Mouse (Mus musculus) gastrocnemius, postnatal 14 days (tissue): ENCODE measurements at regions not wholly inside any gene's neighbourhood (a gene's known extent, or its start where the extent isn't known, plus 50 kb on each side); places are given as distances from the start of the nearest gene placed in this dataset.

Experiments used
- DNase-seq: peaks from one replicate; pipeline ENCODE4 v3.0.0; 2021; ENCODE audit warnings: mixed read lengths
- intact Hi-C: fragments of 180-260 bp; cut with DNase I; formaldehyde crosslinking; loops from one replicate; pipeline ENCODE4 v1.15.1; 2025; ENCODE audit warnings: low total_unique reads

DNA sequence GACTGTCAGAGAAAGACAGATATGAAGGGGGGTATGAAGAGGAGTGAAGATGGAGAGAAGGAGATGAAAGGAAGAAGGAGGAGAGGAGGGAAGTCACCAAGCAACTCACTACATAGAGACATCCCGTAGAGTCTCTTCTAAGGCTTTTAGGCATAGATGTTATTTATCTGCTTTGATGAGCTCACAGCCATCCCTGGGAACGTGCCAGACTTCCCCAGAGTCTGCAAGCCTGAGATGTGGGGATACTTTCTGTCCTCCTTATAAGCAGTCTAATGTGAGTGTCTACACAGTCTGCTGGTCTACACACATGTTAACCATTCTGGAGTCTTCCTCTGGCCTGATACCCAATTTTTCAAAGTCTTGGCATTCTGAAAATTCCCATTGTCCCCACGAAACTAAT, 166.0 kb upstream of the Tox3 start:
- no peak for DNase-seq
- intact Hi-C loops: no loop called here

DNA sequence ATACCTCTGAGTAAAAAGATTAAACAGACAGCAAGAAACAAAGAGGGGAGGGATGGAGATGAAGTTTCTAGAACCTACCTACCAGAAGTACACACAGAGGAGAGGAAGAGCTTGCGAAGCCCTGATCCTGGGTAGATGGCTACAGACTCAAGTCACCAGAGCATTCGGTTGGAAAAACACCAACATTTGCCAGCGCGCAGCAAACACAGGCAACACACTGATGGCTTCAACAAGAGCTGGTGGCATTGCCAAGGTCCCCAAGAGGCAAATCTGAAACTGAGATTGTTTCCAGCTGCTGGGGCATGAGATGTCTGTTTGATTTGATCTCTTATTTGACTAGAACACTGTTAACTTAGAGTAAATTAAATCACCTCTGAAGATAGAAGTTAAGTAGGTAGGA, 165.5 kb upstream of the Tox3 start:
- DNase-seq: no peak
- intact Hi-C loops: no loop called here

DNA sequence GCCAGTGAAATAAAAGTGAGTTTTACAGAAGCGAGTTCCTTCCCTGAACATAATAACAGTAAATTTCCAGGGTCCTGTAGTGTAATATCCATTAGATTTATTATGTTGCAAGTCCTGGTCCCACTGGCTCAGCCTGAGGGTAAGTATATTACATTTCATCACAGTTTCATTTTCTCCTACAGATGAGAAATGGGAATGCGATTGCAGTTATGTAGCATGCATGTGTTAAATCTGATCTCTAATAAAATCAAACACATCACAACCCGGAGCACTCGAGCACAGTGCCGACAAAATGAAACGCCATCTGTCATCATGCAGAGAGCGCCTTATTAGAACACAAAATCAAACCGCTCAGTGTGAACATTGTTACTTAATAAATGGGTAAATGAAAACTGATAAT, 165.0 kb upstream of the Tox3 start:
- intact Hi-C loops: no loop called here

GRCm38 (mm10) chr8:90512594-90512993, 164.5 kb upstream of the Tox3 start:
- intact Hi-C loops: no loop called here
- DNase-seq: no peak

More for the DNA sequence above, 165.0 kb upstream of the Tox3 start:
- DNase-seq: no peak

DNA sequence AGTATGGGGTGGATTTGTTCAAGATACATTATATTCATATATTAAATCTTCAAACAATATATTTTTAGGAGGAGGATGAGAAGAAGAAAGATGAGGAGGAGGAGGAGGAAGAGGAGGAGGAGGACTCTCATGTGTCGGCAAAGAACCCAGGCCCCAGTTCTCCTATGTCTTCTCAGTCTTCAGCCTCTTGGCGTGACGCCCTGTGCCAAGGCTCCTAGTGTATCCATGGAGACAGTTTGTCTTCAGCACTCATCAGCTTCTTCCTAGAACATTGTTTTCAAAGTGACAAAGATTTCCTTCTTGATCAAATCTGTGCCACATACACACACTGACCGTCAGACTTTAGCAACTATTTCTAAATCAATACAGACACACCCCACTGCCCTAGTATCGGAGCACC, 156.4 kb upstream of the Tox3 start:
- intact Hi-C loops: no loop called here
- no peak for DNase-seq

- no peak for DNase-seq
- intact Hi-C loops: no loop called here
Measured at GRCm38 (mm10) chr8:90503306-90503705, 155.2 kb upstream of the Tox3 start.

DNA sequence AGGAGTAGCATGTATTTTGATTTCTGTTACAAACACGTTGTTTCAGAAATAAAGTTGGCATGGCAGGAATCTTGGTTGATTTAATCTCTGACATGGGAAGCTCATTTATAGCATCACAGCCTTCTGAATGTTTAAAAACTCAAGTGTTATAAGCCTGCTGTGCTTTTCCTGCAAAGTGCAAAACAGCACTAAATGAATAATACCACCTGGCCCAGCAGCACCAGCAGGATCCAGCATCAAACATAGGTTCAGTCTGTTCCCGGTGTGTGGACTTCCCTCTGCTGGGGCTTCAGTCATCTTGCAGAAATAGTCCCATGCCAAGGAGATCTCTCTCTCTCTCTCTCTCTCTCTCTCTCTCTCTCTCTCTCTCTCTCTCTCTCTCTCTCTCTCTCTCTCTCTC, 154.7 kb upstream of the Tox3 start:
- intact Hi-C loops: no loop called here

GRCm38 (mm10) chr8:90499315-90499714, 151.2 kb upstream of the Tox3 start:
- intact Hi-C loops: no loop called here
- no peak for DNase-seq

More for the DNA sequence above, 154.7 kb upstream of the Tox3 start:
- no peak for DNase-seq

DNA sequence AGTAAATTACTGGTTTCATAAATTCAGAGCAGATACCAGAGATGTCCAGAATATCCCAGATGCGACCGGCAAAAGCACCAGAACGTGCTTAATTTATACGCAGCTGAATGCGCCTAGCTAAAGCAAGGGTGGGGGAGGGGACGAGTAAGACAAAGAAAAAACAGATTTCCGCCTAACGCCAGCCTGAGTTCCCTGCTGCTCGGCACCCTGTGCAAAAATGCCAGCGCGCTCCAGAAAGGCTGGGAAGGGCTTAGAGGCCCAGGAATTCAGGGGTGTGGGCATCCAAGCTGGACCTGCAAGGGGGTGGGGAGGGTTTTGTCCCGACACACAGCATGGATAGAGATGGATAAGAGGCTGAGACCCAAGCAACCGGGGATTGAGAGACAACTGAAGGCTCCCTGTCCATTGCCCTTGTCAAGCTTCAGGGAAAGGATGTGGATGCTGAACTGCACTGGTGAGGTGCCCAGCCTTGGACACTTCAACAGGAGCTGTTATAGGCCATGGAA, 148.6 kb upstream of the Tox3 start:
- intact Hi-C loops: no loop called here
- no peak for DNase-seq

DNA sequence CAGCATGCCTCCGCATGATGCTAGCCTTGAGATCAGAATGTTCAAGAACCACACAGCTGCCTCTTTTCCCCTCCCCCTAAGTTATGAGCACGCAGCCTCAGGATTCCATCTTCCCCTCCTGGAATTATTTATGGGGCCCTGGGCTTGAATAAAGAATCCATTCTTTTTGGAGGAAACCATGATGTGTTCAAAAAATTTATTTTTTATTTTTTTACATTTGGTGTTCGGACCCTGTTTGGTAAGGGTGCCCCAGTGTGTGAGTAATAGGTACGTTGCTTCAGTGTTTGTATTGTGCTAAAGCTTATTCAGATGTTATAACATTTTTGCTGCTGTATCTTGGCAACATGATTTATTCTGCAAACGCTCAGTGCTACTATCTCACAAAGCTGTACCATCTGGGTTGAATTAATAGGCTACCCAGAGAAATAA, 147.8 kb upstream of the Tox3 start:
- no peak for DNase-seq
- intact Hi-C loops: no loop called here

GRCm38 (mm10) chr8:90492521-90493225, 144.5 kb upstream of the Tox3 start:
- intact Hi-C loops: no loop called here
- no peak for DNase-seq

DNA sequence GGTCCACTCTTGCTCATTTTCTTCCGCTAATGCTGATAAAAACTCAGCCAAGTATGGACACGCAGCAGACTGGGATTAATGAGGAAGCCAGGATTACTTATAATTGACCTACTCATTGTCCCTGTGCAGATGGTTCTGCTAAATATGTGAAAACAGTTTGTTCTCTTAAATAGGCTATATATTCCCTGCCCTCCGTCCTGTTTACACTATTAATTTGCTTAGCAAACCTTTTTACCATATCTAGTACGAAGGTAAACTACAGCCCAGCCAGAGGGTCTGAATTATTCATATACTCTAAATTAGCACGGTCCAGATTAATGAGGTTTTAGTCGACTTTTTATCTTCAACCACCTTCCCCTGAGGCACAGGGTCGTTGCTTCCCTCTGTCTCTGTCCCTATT, 143.5 kb upstream of the Tox3 start:
- no peak for DNase-seq
- intact Hi-C loops: no loop called here

- intact Hi-C loops: no loop called here
- no peak for DNase-seq
Measured at GRCm38 (mm10) chr8:90490734-90491441, 142.7 kb upstream of the Tox3 start.

- DNase-seq: no peak
- intact Hi-C loops: no loop called here
Measured at GRCm38 (mm10) chr8:90486556-90486955, 138.4 kb upstream of the Tox3 start.

DNA sequence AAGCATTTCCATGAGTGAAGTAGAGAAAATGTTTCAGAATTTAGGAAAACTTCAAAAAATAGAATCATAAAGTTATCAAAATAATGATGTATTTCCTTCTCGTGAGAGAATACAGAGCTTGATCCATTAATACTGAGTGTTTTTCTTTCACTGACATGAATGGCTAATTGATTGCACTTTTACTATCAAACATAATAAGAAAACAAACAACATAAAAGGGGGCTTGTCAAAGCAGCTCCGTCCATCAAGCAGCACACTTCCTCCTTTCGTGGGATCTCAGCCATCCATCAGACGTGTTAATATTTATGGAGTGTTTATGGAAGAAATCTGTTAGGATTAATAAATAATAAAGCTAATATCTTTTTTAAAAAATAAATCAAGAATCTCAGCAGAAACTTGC, 130.0 kb upstream of the Tox3 start:
- DNase-seq: no peak
- intact Hi-C loops: no loop called here

- intact Hi-C loops: no loop called here
Measured at GRCm38 (mm10) chr8:90474066-90474465, 125.9 kb upstream of the Tox3 start.

DNA sequence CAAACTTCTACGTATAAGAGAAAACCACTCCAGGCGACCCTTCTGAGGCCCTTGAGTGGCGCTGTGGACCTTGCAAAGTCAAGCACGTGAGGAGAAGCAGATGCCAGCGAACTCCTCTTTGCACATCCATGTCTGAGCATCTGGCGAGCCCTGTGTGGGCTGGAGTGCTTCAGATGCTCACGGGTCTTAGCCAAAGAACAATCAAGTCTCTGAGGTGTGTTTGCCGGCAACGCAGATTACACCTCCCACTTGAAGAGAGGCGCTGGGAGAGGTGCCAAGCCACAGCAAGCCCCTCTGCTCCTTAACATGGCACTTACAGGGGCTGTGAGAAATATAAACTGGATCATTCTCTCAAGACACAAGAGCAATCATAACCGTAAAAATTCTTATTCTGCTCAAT, 122.7 kb upstream of the Tox3 start:
- no peak for DNase-seq
- intact Hi-C loops: no loop called here

More at GRCm38 (mm10) chr8:90474066-90474465, 125.9 kb upstream of the Tox3 start:
- DNase-seq: no peak

GRCm38 (mm10) chr8:90463708-90464107, 115.6 kb upstream of the Tox3 start:
- intact Hi-C loops: no loop called here

GRCm38 (mm10) chr8:90455321-90455720, 107.2 kb upstream of the Tox3 start:
- intact Hi-C loops: no loop called here
- no peak for DNase-seq

More at GRCm38 (mm10) chr8:90463708-90464107, 115.6 kb upstream of the Tox3 start:
- no peak for DNase-seq

GRCm38 (mm10) chr8:90454130-90454529, 106.0 kb upstream of the Tox3 start:
- no peak for DNase-seq
- intact Hi-C loops: no loop called here
